Mouse (Mus musculus) hindbrain, postnatal 0 days (tissue): ENCODE measurements around the gene Oog1. TPM values are rescaled to one million over a fixed set of nuclear protein-coding genes. Genes with fewer than 3 reads are reported as not detected.
"Not testable (repeated sequence)": the region's sequence is repeated elsewhere in the genome, so short reads cannot be mapped to it uniquely, and the experiment has no call there.

Experiments
- ATAC-seq: fragments of 200-750 bp; cut with Nextera tagmentation; 2 replicates; pipeline ENCODE4 v1.8.0; 2017; ENCODE audit warnings: mild to moderate bottlenecking, moderate TSS enrichment, moderate library complexity
- DNase-seq: peaks from one replicate; pipeline ENCODE4 v3.0.0-alpha.2; 2015; ENCODE audit warnings: low spot score
- H3K27ac ChIP-seq: fragments of 300-500 bp; sonication (generic); 2 replicates; pipeline ENCODE4 v1.5.1; 2014; ENCODE audit warnings: mild to moderate bottlenecking
- H3K27me3 ChIP-seq: fragments of 300-500 bp; sonication (generic); 2 replicates; pipeline ENCODE4 v1.6.1; 2014; ENCODE audit warnings: low read length, mixed read lengths; ENCODE audit not compliant: insufficient read depth
- H3K36me3 ChIP-seq: fragments of 300-500 bp; sonication (generic); 2 replicates; pipeline ENCODE4 v1.6.1; 2014; ENCODE audit warnings: low read length, mixed read lengths; ENCODE audit not compliant: insufficient read depth
- H3K4me1 ChIP-seq: fragments of 300-500 bp; sonication (generic); 2 replicates; pipeline ENCODE4 v1.6.1; 2014; ENCODE audit warnings: antibody characterized with exemption, low read length, mixed read lengths; ENCODE audit not compliant: insufficient read depth
- H3K4me2 ChIP-seq: fragments of 300-500 bp; sonication (generic); 2 replicates; pipeline ENCODE4 v1.6.1; 2014; ENCODE audit warnings: low read depth, mild to moderate bottlenecking, low read length, moderate library complexity, mixed read lengths
- H3K4me3 ChIP-seq: fragments of 300-500 bp; sonication (generic); 2 replicates; pipeline ENCODE4 v1.5.1; 2014; ENCODE audit warnings: low read length
- H3K9ac ChIP-seq: fragments of 300-500 bp; sonication (generic); replicated peaks from 2 replicates; pipeline ENCODE4 v1.6.1; 2014; ENCODE audit warnings: mild to moderate bottlenecking, low read length, moderate library complexity, mixed read lengths
- H3K9me3 ChIP-seq: fragments of 300-500 bp; sonication (generic); 2 replicates; pipeline ENCODE4 v1.6.1; 2016; ENCODE audit warnings: low read length, mixed read lengths
- WGBS: fragments of 180-500 bp; shearing (Covaris S2); extraction: QIAGEN DNeasy Blood & Tissue Kit; methylation state at CpG from one replicate; pipeline ENCODE4 v1.1.7; 2014; 5-methylcytosine and 5-hydroxymethylcytosine counted together
- polyA plus RNA-seq: library from polyadenylated mRNA; unstranded; fragments of >200 nt; fragmentation: Nextera tagmentation; extraction: Ambion mirVana; gene quantifications from 2 replicates; pipeline ENCODE4 v1.2.1, GENCODE M21; 2015
- total RNA-seq: library from RNA; depleted of rRNA; stranded (reverse); fragments of >200 nt; gene quantifications from 2 replicates; pipeline ENCODE4 v1.2.3, GENCODE M21; 2014; rRNA removed

Oog1 gene
- not detected in 2 replicates for total RNA-seq
- polyA plus RNA-seq, result not detected in 2 replicates

GRCm38 (mm10) chr12:87602388-87602787 is at the start of gene Oog1:
Oog1 (plus strand) TSS chr12:87602688.
- not testable (repeated sequence) for H3K36me3 ChIP-seq, H3K4me3 ChIP-seq, H3K4me1 ChIP-seq, H3K9ac ChIP-seq, H3K27me3 ChIP-seq, H3K9me3 ChIP-seq, DNase-seq, H3K27ac ChIP-seq, ATAC-seq, H3K4me2 ChIP-seq
- WGBS, result 92% methylated on average over 1 of the region's 2 CpGs

GRCm38 (mm10) chr12:87601388-87601787 is 1.1 kb upstream of the Oog1 start:
- not testable (repeated sequence) for H3K27me3 ChIP-seq, DNase-seq, H3K4me3 ChIP-seq, H3K9me3 ChIP-seq, H3K4me1 ChIP-seq, H3K9ac ChIP-seq, H3K36me3 ChIP-seq, H3K27ac ChIP-seq, ATAC-seq, H3K4me2 ChIP-seq
- 18% methylated on average over 2 of the region's 2 CpGs for WGBS

GRCm38 (mm10) chr12:87618569-87618968 is 16.1 kb downstream of the Oog1 start, which contains the start of gene Gm4027:
Gm4027 (plus strand) TSS chr12:87618869.
- WGBS, result 87% methylated on average over 6 of the region's 7 CpGs
- not testable (repeated sequence) for H3K4me2 ChIP-seq, ATAC-seq, H3K4me3 ChIP-seq, H3K27ac ChIP-seq, H3K9me3 ChIP-seq, H3K36me3 ChIP-seq, H3K27me3 ChIP-seq, H3K4me1 ChIP-seq, DNase-seq, H3K9ac ChIP-seq

GRCm38 (mm10) chr12:87644520-87644919 is 42.0 kb downstream of the Oog1 start, which contains the start of gene Gm16381:
Gm16381 (minus strand) TSS chr12:87644620.
- ATAC-seq, DNase-seq, H3K4me2 ChIP-seq, H3K9me3 ChIP-seq, H3K27ac ChIP-seq, H3K4me1 ChIP-seq, H3K9ac ChIP-seq, H3K4me3 ChIP-seq, H3K27me3 ChIP-seq, H3K36me3 ChIP-seq: not testable (repeated sequence)
- 62% methylated on average over 1 of the region's 2 CpGs for WGBS

GRCm38 (mm10) chr12:87652916-87653703 is 50.6 kb downstream of the Oog1 start:
- not testable (repeated sequence) for H3K27me3 ChIP-seq, H3K9ac ChIP-seq, DNase-seq, H3K36me3 ChIP-seq, H3K4me3 ChIP-seq, H3K4me2 ChIP-seq, H3K9me3 ChIP-seq, H3K4me1 ChIP-seq, H3K27ac ChIP-seq, ATAC-seq
- 57% methylated on average over 1 of the region's 4 CpGs for WGBS

Other genes with a start within 250 kb of the Oog1 start
- gene Sptlc2, start 214.3 kb upstream of the Oog1 start, total RNA-seq, result 32.8 and 38.0 TPM in 2 replicates
- gene Sptlc2, start 214.3 kb upstream of the Oog1 start, polyA plus RNA-seq, result 86.9 and 88.7 TPM in 2 replicates
- gene Slirp, start 158.8 kb upstream of the Oog1 start, total RNA-seq, result 84.2 and 159 TPM in 2 replicates
- gene Slirp, start 158.8 kb upstream of the Oog1 start, polyA plus RNA-seq, result 215 and 224 TPM in 2 replicates
- 23.0 and 25.8 TPM in 2 replicates for gene Alkbh1, start 158.7 kb upstream of the Oog1 start, total RNA-seq
- 41.3 and 41.9 TPM in 2 replicates for gene Alkbh1, start 158.7 kb upstream of the Oog1 start, polyA plus RNA-seq
- gene Snw1, start 130.4 kb upstream of the Oog1 start, total RNA-seq, result 25.5 and 35.8 TPM in 2 replicates
- 88.7 and 91.1 TPM in 2 replicates for gene Snw1, start 130.4 kb upstream of the Oog1 start, polyA plus RNA-seq
- not detected in 2 replicates for gene Gm5788, start 108.0 kb upstream of the Oog1 start, total RNA-seq
- not detected in 2 replicates for gene Gm5788, start 108.0 kb upstream of the Oog1 start, polyA plus RNA-seq
- not detected in 2 replicates for gene Gm8300, start 88.4 kb upstream of the Oog1 start, total RNA-seq
- not detected in 2 replicates for gene Gm8300, start 88.4 kb upstream of the Oog1 start, polyA plus RNA-seq
- gene Gm4027, start 16.2 kb downstream of the Oog1 start, total RNA-seq, result not detected in 2 replicates
- gene Gm4027, start 16.2 kb downstream of the Oog1 start, polyA plus RNA-seq, result not detected in 2 replicates
- gene Gm16381, start 41.9 kb downstream of the Oog1 start, total RNA-seq, result not detected in 2 replicates
- gene Gm16381, start 41.9 kb downstream of the Oog1 start, polyA plus RNA-seq, result not detected in 2 replicates
- gene Gm21319, start 173.1 kb downstream of the Oog1 start, total RNA-seq, result not detected in 2 replicates
- gene Gm21319, start 173.1 kb downstream of the Oog1 start, polyA plus RNA-seq, result not detected in 2 replicates
- not detected in 2 replicates for gene Gm21936, start 192.8 kb downstream of the Oog1 start, total RNA-seq
- gene Gm21936, start 192.8 kb downstream of the Oog1 start, polyA plus RNA-seq, result not detected in 2 replicates
- not detected in 2 replicates for gene BB287469, start 213.9 kb downstream of the Oog1 start, total RNA-seq
- gene BB287469, start 213.9 kb downstream of the Oog1 start, polyA plus RNA-seq, result not detected in 2 replicates
- not detected in 2 replicates for gene Gm2001, start 239.7 kb downstream of the Oog1 start, total RNA-seq
- not detected in 2 replicates for gene Gm2001, start 239.7 kb downstream of the Oog1 start, polyA plus RNA-seq